Mouse (Mus musculus): ENCODE results near the gene Xpnpep2.

GRCm38 (mm10) chrX:48092129-48092528 is 16.4 kb upstream of the Xpnpep2 start:
- TF ChIP-seq EP300 (IDR thresholded peaks at IDR 0.05; ENCODE audit: low read depth), result no peak
- TF ChIP-seq CTCF (IDR thresholded peaks at IDR 0.05; ENCODE audit: low read depth), result no peak

Measured in liver, postnatal 0 days (tissue).